Mouse (Mus musculus) bone marrow macrophage, adult 2 months (primary cell): Measurements from ENCODE around the gene Map1b. TPM values are rescaled to one million over a fixed set of nuclear protein-coding genes. Genes with fewer than 3 reads are reported as not detected.

Experiments used
- H3K27ac ChIP-seq: 2 replicates; pipeline ENCODE4 v1.5.1; 2012; ENCODE audit warnings: low read depth, low read length; ENCODE audit not compliant: insufficient read depth
- H3K4me1 ChIP-seq: 2 replicates; pipeline ENCODE4 v1.6.1; 2012; ENCODE audit warnings: low read length; ENCODE audit not compliant: control insufficient read depth, insufficient read depth
- H3K4me3 ChIP-seq: 2 replicates; pipeline ENCODE4 v1.5.1; 2012; ENCODE audit warnings: mild to moderate bottlenecking, low read length, moderate library complexity; ENCODE audit not compliant: insufficient read depth
- CTCF ChIP-seq: IDR thresholded peaks from 2 replicates; pipeline ENCODE4 v1.5.1; 2012; ENCODE audit warnings: low read depth, mild to moderate bottlenecking, low read length, moderate library complexity
- POLR2A ChIP-seq: IDR thresholded peaks from 2 replicates; pipeline ENCODE4 v1.6.1; 2012; ENCODE audit warnings: mild to moderate bottlenecking, low read depth, low read length, borderline replicate concordance
- polyA plus RNA-seq: library from polyadenylated mRNA; stranded (reverse); fragments of >200 nt; gene quantifications from 2 replicates; pipeline ENCODE4 v1.2.4, GENCODE M21; 2012; ENCODE audit not compliant: missing spikeins, insufficient read depth, insufficient read length

Gene Map1b
- polyA plus RNA-seq, 1 experiment: 0.25 TPM

DNA sequence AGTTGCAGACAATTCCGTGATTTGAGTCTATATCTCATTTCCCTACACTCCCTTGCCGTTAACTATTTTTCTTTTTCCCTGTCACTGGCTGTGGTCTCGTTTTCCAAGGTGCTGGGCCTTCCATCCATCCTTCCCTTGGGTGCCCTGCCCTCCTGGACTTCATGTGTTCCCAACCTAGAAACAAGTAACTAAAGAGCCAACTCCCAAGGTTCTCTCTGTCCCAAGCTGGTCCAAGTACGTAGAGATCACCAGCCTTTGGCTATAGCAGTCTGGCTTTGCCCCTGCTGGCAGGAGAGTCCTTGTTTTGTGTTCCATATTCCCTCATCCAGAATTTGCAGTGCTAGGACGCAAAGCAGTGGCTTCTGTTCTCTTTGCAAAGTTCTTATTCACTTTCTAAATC is 65.1 kb downstream of the Map1b start:
- Histone ChIP-seq H3K27ac (no peak overlapping the region), H3K4me3 (no peak overlapping the region), H3K4me1 (no peaks in the 10 kb centered on the region)
- TF ChIP-seq CTCF (no peak), POLR2A (no peak)

DNA sequence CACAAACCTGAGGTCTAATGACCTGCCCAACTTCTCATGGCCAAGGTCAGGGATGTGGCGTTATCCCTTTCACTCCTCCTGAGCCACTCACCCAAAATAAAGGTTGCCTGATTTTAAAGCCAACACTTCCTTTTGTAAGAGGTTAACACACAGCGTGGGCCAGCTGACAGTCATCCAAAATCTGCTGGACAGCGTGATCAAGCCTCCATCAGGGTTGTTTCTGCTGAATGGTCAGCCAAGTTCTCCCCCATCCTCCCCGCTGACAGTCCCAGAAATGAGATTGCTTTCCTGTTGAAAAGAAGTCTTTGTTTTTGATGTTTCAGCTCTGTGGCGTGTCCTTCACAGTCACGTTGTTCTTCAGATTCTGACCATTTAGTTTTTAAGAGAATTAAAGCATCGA is 65.6 kb downstream of the Map1b start:
- Histone ChIP-seq H3K27ac (no peak overlapping the region), H3K4me1 (no peaks in the 10 kb centered on the region), H3K4me3 (no peak overlapping the region)
- TF ChIP-seq POLR2A: no peak
- TF ChIP-seq CTCF: no peak

DNA sequence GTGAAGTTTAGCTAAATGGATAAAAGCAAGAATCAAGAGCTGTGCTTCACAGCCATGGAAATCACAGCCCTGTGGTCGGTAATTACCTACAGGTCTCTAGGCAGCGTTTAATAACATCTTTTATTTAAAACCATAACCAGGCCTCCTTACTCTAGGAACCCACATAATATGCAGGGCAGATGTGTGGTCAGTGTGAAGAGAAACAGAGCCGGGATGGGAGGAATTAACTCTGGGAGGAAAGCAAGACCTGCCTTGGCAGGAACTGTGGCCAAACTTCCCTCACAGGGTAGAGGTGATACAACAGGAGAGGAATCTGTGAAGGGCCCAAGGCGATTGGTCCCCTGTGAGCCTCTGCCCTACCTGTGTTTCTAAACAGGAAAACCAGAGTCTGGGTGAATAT is 66.8 kb downstream of the Map1b start:
- no peaks in the 10 kb centered on the region for H3K4me1 ChIP-seq
- no peak overlapping the region for H3K27ac ChIP-seq
- no peak for TF ChIP-seq CTCF
- no peak for TF ChIP-seq POLR2A
- H3K4me3 ChIP-seq: no peak overlapping the region

DNA sequence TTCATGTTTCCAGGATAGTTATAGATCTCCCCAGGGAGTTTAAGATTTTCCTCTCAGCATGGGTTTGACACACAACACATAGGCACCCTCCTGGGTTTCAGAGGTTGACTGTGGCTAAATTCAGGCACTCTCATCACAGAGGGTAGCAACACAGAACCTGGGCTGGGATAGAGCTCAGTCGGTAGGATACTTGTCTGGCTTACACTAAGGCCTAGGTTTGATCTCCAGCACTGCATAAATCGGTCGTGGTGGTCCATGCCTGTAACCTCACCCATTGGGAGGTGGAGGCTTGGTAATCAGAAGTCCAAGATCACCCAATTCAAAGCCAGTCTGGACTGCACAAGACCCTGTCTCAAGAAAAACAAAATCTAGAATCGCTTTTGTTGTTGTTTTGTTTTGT is 68.1 kb downstream of the Map1b start:
- Histone ChIP-seq H3K4me1 (no peaks in the 10 kb centered on the region), H3K4me3 (no peak overlapping the region), H3K27ac (no peak overlapping the region)
- TF ChIP-seq CTCF: no peak
- TF ChIP-seq POLR2A: no peak

DNA sequence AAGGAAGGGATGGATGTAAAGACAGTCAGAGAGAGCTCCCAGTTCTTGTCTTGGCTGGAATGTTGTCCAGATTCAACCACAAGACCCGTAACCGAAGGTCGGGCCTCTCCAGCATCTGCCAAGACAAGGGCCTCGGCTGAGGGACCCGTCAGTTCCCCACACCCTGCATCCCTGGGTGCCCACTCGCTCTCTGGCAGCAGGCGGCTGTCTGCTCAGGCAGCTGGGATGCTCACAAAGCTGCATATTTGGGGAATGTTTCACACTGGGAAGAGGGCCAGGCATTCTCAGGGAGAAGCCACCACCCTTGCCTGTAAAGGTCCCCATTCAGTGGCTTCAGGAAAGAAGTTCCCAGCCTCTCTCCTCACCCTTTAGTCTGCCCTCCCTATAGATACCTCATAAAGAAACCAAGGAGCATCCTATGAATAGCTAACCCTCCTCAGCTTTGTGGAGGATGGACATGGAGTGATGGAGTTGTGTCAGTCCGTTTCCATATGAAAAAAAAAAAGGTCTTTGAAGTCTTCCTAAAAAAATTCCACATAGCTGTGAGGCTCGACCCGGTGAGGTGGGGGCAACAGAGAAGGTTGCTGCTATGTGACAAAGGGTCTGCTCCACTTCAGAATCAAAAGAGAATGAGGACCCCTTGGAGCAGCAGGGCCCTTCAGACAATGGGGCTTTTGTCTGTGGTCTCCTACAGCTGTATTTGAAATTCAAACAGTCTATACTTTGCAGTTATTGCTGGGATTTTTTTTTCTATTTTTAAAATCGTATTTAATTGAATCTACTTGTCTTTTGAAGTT is 68.7 kb downstream of the Map1b start:
- Histone ChIP-seq H3K4me3 (no peak overlapping the region), H3K27ac (no peak overlapping the region), H3K4me1 (no peaks in the 10 kb centered on the region)
- TF ChIP-seq CTCF: no peak
- no peak for TF ChIP-seq POLR2A

DNA sequence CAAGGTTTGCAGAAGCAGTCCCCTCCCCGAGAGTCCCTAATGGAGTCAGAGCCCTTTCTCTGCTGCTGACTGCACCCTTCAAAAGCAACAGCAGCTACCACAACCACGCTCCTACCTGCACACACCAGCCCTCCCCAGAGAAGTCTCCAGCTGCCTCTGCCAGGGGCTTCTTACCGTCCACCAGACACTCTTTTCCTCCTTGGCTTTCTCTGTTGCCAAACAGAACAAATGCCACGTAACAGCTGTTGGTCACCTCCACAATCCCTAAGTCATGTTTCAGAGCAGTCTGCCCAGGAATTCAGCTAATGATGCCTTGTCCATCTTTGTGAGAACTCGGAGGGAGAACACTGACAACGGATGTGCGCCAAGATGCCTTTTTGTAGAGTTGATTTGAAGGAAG is 69.3 kb downstream of the Map1b start:
- Histone ChIP-seq H3K4me3 (no peak overlapping the region), H3K27ac (no peak overlapping the region), H3K4me1 (no peaks in the 10 kb centered on the region)
- TF ChIP-seq POLR2A (no peak), CTCF (no peak)

DNA sequence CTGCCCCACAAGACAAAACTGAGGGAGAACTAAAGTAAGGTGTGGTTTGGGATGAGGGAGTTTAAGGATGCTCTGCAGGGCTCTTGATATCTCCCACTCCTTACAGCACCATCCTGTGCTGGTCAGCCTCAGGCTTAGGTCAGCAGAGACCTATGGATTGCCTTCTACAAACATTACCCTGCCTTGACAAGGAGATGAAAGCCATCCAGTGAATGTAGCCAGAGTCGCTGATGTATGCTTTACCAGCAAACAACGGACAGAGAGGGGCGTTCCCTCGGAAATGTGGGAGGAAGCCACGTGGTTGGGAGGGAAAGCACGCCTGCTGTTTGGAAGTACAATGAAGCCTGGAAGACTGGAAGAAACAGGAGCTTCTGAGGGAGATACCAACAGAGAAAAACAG is 71.5 kb downstream of the Map1b start:
- no peak overlapping the region for H3K27ac ChIP-seq
- no peaks in the 10 kb centered on the region for H3K4me1 ChIP-seq
- H3K4me3 ChIP-seq: no peak overlapping the region
- TF ChIP-seq POLR2A: no peak
- TF ChIP-seq CTCF: no peak

DNA sequence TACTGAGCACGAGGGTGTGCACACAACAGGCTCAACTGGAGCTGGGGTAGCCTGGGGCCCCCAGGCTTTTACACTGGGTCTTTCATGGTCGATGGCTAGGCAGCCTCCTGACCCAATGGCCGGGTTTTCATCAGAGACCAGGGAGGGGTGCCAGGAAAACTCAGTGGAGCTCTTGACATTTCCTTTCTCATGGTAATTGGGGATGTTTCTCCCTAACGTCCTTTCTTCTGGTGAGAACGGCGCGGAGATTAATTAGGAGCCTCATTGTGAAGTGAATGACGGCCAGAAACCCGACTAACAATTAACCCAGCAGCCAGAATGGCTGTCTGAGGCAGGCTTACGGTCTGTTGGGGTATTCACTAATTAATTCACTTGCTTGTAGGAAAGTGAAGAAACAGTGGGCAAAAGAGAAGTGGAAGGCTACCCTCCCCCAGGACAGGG is 71.9 kb downstream of the Map1b start:
- TF ChIP-seq CTCF (no peak), POLR2A (no peak)
- Histone ChIP-seq H3K27ac (no peak overlapping the region), H3K4me1 (no peaks in the 10 kb centered on the region), H3K4me3 (no peak overlapping the region)

DNA sequence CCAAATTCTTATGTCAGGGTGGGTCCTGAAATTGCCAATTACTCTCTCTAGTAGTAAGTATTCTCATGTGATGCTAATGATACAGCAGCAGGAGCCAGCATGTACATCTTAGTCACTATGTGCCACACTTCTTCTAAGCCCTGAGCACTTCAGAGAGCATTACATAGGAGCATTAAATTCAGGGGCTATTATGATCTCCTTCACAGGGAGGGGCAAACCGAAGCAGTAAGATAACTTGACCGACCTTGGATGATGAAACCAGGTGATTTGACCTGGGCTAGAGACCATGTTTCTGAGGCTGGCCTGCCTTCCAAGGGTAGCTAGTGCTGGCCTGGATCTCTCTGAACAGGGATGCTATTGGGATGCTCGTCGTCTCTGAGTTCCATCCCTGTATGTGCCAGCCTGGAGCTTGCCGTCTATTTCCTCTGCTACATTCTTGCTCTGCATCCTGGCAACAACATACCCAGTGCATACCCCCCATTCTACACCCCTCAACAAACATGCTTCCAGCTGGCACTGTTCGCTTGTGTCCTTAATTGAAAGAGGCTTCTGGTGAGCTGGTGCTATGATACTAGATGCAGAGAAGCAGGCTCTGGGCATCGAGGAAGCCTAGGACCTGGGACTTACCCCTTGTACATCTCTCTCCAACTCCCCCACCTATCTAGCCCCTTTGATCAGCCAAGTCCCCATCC is 72.7 kb downstream of the Map1b start:
- H3K27ac ChIP-seq: no peak overlapping the region
- no peak overlapping the region for H3K4me3 ChIP-seq
- TF ChIP-seq POLR2A (no peak), CTCF (no peak)
- no peaks in the 10 kb centered on the region for H3K4me1 ChIP-seq
